Mouse (Mus musculus): Measurements from ENCODE around the gene Adcy2. TPM values are rescaled to one million over a fixed set of nuclear protein-coding genes. Genes with fewer than 3 reads are reported as not detected.

Adcy2 gene
- total RNA-seq, 2 experiments from 2014 or later: 27.6 to 46.7 TPM

GRCm38 (mm10) chr13:68826461-68826860, 172.9 kb downstream of the Adcy2 start:
- no peak for DNase-seq

GRCm38 (mm10) chr13:68820858-68821579, 178.3 kb downstream of the Adcy2 start:
- DNase-seq: no peak

GRCm38 (mm10) chr13:68815704-68816477, 183.4 kb downstream of the Adcy2 start:
- DNase-seq: no peak

GRCm38 (mm10) chr13:68811185-68811584, 188.2 kb downstream of the Adcy2 start:
- no peak for DNase-seq

GRCm38 (mm10) chr13:68799777-68800176, 199.6 kb downstream of the Adcy2 start:
- peak; percentile 32 for DNase-seq

GRCm38 (mm10) chr13:68793286-68793685, 206.1 kb downstream of the Adcy2 start:
- no peak for DNase-seq

DNA sequence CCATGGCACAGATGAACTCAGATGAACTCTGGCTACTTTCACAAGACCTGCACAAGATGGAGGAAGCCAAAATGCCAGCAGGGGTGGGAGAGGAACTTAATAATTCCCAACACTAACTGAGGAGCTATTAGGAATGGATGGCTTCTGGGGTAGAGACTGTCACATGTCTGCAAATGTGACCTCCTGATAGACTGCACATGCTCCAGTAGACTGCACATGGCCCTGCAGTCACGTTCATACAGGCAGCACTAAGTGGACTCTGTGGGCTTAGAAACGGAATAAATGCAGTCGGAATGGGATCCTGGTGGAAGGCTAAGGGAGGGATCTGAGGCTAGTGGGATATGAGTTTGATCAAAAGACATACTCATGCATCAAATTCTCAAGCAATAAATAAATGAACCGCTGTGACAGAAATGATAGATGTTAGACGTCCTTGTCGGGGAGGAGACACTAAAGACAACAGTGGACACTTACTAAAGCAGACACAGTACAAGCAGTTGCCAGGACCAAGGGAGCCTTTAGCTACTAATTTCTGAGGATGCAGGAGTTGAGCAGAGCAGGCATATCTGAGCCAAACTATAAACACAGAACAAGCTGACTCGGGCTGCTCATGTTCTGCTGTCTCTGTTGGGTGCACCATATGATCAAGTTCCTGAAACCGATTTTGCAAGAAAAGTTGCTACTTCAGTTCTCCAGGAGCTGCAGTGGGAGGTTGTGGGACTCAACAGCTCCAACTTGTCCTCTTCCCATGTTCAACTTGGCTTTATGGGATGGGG, 211.9 kb downstream of the Adcy2 start:
- no peak for DNase-seq

DNA sequence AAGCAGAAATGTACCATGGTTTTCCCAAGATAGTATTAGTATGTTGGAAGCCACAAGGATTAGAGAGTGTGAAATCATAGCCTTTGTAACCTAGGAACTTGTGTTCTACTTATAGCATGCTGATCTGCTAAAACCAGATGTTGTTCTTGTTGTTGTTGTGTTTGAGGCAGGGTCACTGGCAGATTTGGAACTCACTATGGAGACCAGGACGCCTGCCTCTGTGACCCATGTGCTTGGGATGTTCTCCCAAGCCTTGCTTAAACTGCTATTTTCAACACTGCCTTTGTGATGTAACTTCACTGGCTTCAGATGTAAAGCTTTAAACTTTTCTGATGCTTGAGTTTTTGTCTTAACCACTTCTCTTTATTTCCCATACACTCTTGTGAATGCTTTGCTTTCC, 216.2 kb downstream of the Adcy2 start:
- DNase-seq: no peak

DNA sequence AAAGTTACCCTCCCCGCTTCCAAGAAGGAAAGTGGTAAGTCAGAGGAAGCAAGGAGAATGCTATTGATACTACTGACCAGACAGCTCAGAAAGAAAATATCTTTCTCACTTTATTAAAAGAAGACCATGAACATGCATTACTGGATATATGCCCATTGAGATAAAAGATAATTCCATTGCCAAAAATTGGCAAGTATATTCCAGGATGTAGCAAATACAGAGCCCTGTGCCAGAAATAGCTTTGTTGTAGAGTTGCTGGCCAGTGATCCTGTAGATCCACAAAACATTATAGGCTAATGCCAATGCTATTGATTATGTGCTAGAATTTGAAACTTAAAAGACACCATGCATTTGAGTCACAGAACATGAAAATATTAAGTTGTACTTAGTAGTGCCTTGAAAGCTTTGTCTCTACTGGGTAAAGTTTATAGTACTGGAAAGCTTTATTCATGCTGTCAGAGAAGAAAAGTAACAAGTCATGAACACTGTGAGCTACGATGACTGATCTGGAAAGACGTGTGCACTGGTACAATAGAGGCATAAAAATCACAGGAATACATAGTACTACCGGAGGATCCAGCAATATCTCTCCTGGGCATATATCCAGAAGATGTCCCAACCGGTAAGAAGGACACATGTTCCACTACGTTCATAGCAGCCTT, 221.2 kb downstream of the Adcy2 start:
- no peak for DNase-seq

DNA sequence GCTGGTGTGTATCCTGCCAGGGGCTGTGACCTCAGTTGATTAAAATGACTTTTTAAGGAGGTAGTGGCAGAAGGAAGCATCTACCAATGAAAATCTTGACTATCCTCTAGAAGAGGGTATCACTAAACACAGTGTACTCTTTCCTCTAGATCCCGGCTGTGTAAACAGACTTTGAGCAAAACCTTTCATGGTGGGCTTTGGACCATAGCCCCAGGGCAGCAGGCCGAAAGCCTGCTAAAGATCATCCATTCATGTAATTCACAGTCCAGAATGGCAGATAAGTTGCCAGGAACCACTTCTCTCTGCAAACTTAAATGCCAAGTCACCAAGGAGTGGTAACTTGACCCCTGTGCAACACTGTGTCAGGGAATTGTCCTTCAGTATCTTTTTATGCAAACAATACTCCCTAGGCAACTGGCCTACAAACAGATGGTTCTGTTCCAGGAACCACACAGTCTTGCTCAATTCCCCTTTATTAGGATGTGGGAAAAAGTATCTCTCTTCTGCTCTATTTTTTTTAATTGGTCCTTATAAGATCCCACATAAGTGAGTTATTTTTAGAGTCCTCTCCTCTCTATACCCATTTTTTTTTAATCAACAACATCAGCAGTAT, 225.6 kb downstream of the Adcy2 start:
- DNase-seq: no peak

- no peak for DNase-seq
Measured at GRCm38 (mm10) chr13:68768588-68768987, 230.8 kb downstream of the Adcy2 start.

GRCm38 (mm10) chr13:68765896-68766578, 233.3 kb downstream of the Adcy2 start:
- no peak for DNase-seq

DNA sequence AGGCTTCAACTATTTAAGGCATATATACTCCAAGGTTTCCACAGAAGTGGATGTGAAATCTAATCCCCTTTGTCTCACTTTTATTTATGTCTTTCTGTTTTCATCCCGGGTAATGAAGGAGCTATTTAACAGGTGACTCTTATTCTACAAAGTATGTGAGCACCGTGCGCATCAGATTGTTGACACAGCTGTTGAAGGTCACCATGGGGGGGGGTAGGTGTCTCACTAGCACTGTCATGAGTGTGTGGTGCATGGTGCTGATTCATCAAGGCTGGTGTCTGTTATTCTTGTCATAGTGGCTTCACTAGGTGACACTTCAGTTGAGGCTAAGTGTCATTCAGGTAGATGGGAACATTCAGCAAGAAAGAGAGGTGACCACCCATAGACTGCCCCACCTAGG, 234.7 kb downstream of the Adcy2 start:
- DNase-seq: no peak

DNA sequence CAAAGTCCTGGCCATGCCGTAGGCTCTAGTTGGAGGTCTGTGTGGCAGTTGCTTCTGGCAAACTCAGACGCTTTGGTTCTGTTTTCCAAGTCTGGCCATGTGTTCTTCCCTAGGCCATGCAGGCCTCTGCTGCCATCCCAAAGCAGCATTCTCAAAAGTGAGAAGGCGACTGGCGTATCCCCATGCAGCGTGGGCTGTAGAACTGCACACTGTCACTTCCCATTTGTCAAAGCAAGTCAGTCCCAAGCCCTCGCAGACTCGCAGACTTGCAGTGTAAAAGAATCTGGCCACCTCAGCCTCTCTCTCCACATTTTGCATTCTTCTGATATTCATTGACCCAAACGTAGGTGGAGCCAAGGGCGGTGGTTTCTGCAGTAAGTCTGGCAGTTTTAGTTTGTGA, 249.5 kb downstream of the Adcy2 start:
- DNase-seq: no peak

GRCm38 (mm10) chr13:68749370-68749769, 250.0 kb downstream of the Adcy2 start:
- DNase-seq: no peak

- no peak for DNase-seq
Measured at GRCm38 (mm10) chr13:68745426-68745825, 253.9 kb downstream of the Adcy2 start.

- DNase-seq: no peak
Measured at GRCm38 (mm10) chr13:68712661-68713060, 286.7 kb downstream of the Adcy2 start.

- peak; percentile 48 for DNase-seq
Measured at GRCm38 (mm10) chr13:68707296-68707747, 292.0 kb downstream of the Adcy2 start.

DNA sequence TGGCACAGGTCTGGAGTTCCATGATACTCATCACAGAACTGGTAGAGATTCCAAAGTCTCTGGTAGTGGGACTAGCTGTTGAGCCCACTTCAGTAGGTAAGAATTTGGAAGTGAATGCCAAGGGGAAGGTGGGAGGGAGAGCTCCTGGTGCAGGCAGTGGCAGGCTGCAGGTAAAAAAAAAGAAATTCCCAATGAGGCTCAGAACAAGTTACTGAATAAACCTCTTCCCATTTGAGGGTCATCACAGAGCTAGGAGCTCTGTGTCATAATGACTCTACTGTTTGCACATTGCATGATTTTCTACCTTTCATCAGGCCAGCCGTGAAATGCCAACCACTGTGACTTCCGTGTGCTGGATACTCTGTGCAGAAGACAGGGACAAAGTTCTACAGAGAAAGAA, 314.4 kb downstream of the Adcy2 start:
- DNase-seq: no peak

DNA sequence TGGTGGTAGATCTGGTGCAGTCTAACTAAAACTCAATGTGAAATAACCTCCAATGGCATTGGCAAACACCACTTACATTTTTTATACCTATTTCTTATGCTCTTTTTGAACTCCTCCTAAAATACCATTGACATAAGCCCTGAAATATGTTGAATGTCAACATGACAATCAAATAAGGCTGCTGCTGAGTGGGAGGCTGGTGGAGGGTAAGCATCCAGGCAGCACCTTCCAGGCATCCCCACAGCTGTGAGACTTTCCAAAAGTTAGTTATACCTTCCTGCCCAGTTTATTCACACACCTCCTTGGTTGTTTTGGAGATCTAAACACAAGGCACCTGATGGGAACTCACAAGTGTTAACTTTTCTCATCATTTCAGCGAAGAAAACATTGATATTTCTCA, 318.9 kb downstream of the Adcy2 start:
- DNase-seq: no peak

- DNase-seq: no peak
Measured at GRCm38 (mm10) chr13:68642786-68643185, 356.6 kb downstream of the Adcy2 start.

Measured in gastrocnemius, postnatal 10 days (tissue).